Mouse (Mus musculus): Measurements from ENCODE around the gene Trim30c. TPM values are rescaled to one million over a fixed set of nuclear protein-coding genes. Genes with fewer than 3 reads are reported as not detected.

Trim30c gene
- 0.33 and 0.45 TPM in 2 replicates for polyA plus RNA-seq (2015; fragmentation: Nextera tagmentation; extraction: Ambion mirVana)

DNA sequence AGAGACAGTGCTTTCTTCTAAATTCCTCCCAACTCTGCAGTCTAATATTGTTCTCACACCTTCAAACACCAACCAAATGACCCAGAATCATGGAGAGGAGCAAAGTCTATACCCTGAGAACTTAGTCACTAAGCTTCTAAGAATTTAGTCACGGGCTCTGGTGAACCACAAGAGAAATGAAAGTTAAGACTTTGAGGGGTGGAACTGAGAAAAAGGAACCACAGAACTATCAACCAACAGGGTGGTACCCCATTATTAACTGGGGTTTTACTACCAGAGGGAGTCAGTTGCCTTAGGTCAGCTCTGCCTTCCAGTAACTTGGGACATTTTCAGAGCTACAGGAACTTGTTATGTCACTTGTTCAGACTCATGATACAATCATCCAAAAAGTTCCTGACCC is at the start of gene Trim30c:
Trim30c (minus strand) TSS at position 140 of the 400 bp plus-strand sequence.

DNA sequence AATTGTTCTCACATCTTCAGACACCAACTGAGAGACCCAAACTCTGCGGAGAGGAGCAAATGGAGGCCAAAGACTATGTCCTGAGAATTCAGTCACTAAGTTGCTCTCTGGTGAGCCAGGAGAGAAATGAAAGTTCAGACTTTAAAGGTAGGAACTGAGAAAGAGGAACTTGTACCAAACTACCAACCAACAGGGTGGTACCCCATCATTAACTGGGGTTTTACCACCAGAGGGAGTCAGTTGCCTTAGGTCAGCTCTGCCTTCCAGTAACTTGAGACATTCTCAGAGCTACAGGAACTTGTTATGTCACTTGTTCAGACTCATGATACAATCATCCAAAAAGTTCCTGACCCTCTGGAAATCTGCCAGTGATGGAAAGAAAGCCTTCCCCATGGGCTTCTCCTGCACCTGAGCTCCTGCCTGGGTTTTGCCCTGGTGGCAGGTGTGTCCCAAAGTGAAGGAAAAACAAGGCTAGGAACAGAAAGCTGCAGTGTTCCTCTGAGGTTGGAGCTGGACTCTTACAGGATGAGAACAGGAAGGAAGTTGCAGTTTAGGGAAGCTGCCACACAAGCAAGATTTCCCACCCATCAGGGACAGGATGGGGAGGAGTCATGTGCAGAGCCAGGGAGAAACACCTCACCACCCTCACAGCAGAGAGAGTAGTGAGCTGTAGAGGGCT is 30.8 kb downstream of the Trim30c start, which contains the start of gene Trim30b:
Trim30b (minus strand) TSS at position 149 of the 679 bp plus-strand sequence.

DNA sequence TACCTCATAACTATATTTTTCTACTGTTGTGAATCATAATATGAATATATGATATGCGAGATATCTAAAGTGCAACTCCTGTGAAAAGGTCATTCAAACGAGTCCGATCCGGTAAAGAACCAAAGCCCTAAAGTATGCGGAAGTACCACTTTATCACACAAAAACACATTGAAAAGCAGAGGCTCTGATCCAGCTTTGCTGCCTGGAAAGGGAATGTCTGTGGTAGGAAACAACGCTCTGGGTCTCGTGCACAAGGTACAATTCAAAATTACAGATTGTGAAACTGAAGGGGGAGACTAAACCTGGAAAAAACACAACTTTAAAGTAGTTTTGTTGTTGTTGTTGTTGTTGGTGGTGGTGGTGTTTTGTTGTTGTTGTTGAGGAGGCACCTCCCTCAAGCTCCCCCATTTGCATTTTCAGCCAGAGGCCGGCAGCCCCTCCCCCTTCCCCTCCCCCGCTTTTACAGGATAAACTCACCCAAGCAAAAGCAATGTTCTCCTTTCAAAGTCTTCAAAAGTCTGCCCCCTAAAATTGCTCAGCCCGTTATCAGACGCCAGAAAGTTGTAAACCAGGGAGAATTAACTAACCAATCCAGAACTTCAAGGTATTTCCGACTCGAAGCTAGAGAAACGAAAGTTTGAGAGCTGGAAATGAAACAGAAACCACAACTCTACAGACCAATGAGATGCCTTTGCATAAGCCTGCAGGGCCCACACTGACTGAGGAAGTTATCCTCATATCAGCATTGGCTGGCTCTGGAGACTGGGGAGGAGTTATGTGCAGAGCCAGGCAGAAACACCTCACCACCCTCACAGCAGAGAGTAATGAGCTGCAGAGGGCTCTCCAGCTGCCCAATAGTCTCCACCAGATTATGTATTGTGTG is 47.7 kb downstream of the Trim30c start, which contains the start of gene Trim12c:
Trim12c (minus strand) TSS at position 646 of the 883 bp plus-strand sequence.

Other genes starting within 250 kb of the Trim30c start
- not detected in 2 replicates for gene Olfm5, start 236.0 kb downstream of the Trim30c start, polyA plus RNA-seq (2015; fragmentation: Nextera tagmentation; extraction: Ambion mirVana)
- 0.05 and 0.07 TPM in 2 replicates for gene Olfr648, start 217.4 kb downstream of the Trim30c start, polyA plus RNA-seq (2015; fragmentation: Nextera tagmentation; extraction: Ambion mirVana)
- not detected in 2 replicates for gene Olfr649, start 204.9 kb downstream of the Trim30c start, polyA plus RNA-seq (2015; fragmentation: Nextera tagmentation; extraction: Ambion mirVana)
- gene Trim6, start 182.0 kb downstream of the Trim30c start, polyA plus RNA-seq (2015; fragmentation: Nextera tagmentation; extraction: Ambion mirVana), result 0.63 and 1.2 TPM in 2 replicates
- 2.3 and 2.7 TPM in 2 replicates for gene Trim34a, start 156.4 kb downstream of the Trim30c start, polyA plus RNA-seq (2015; fragmentation: Nextera tagmentation; extraction: Ambion mirVana)
- 0.36 and 0.41 TPM in 2 replicates for gene Trim5, start 112.7 kb downstream of the Trim30c start, polyA plus RNA-seq (2015; fragmentation: Nextera tagmentation; extraction: Ambion mirVana)
- 5.6 and 6.2 TPM in 2 replicates for gene Trim12a, start 85.4 kb downstream of the Trim30c start, polyA plus RNA-seq (2015; fragmentation: Nextera tagmentation; extraction: Ambion mirVana)
- 0.11 and 0.29 TPM in 2 replicates for gene Trim34b, start 71.4 kb downstream of the Trim30c start, polyA plus RNA-seq (2015; fragmentation: Nextera tagmentation; extraction: Ambion mirVana)
- gene Trim12c, start 47.5 kb downstream of the Trim30c start, polyA plus RNA-seq (2015; fragmentation: Nextera tagmentation; extraction: Ambion mirVana), result 2.0 and 2.2 TPM in 2 replicates
- 0.14 and 0.67 TPM in 2 replicates for gene Trim30b, start 31.0 kb downstream of the Trim30c start, polyA plus RNA-seq (2015; fragmentation: Nextera tagmentation; extraction: Ambion mirVana)
- gene Trim30a, start 64.4 kb upstream of the Trim30c start, polyA plus RNA-seq (2015; fragmentation: Nextera tagmentation; extraction: Ambion mirVana), result 2.1 and 3.0 TPM in 2 replicates
- gene Trim30d, start 107.0 kb upstream of the Trim30c start, polyA plus RNA-seq (2015; fragmentation: Nextera tagmentation; extraction: Ambion mirVana), result 2.0 and 2.2 TPM in 2 replicates
- not detected in 2 replicates for gene Olfr651, start 149.3 kb upstream of the Trim30c start, polyA plus RNA-seq (2015; fragmentation: Nextera tagmentation; extraction: Ambion mirVana)
- gene Olfr652, start 160.1 kb upstream of the Trim30c start, polyA plus RNA-seq (2015; fragmentation: Nextera tagmentation; extraction: Ambion mirVana), result not detected in 2 replicates
- not detected in 2 replicates for gene Olfr653, start 176.5 kb upstream of the Trim30c start, polyA plus RNA-seq (2015; fragmentation: Nextera tagmentation; extraction: Ambion mirVana)
- gene Olfr654, start 186.2 kb upstream of the Trim30c start, polyA plus RNA-seq (2015; fragmentation: Nextera tagmentation; extraction: Ambion mirVana), result not detected in 2 replicates
- gene Olfr655, start 200.9 kb upstream of the Trim30c start, polyA plus RNA-seq (2015; fragmentation: Nextera tagmentation; extraction: Ambion mirVana), result not detected in 2 replicates
- gene Olfr656, start 213.1 kb upstream of the Trim30c start, polyA plus RNA-seq (2015; fragmentation: Nextera tagmentation; extraction: Ambion mirVana), result not detected in 2 replicates
- not detected in 2 replicates for gene Olfr657, start 224.0 kb upstream of the Trim30c start, polyA plus RNA-seq (2015; fragmentation: Nextera tagmentation; extraction: Ambion mirVana)
- gene Olfr658, start 246.5 kb upstream of the Trim30c start, polyA plus RNA-seq (2015; fragmentation: Nextera tagmentation; extraction: Ambion mirVana), result not detected in 2 replicates

Measured in urinary bladder, postnatal 0 days (tissue).